Mouse (Mus musculus) embryonic facial prominence, embryonic 13.5 days (tissue): ENCODE data around the gene Il2rb. TPM values are rescaled to one million over a fixed set of nuclear protein-coding genes. Genes with fewer than 3 reads are reported as not detected.

ENCODE experiments used
- ATAC-seq: fragments of 200-750 bp; cut with Nextera tagmentation; 2 replicates; pipeline ENCODE4 v1.8.0; 2017; ENCODE audit warnings: low read depth; ENCODE audit not compliant: insufficient number of reproducible peaks, insufficient read depth, low FRiP score, low TSS enrichment
- H3K27ac ChIP-seq: fragments of 300-500 bp; sonication (generic); 2 replicates; pipeline ENCODE4 v1.5.1; 2015; ENCODE audit warnings: moderate library complexity, mild to moderate bottlenecking, inconsistent platforms
- H3K27me3 ChIP-seq: fragments of 300-500 bp; sonication (generic); 2 replicates; pipeline ENCODE4 v1.6.1; 2015; ENCODE audit warnings: mild to moderate bottlenecking, inconsistent platforms
- H3K36me3 ChIP-seq: fragments of 300-500 bp; sonication (generic); 2 replicates; pipeline ENCODE4 v1.6.1; 2015; ENCODE audit warnings: mild to moderate bottlenecking, inconsistent platforms
- H3K4me1 ChIP-seq: fragments of 300-500 bp; sonication (generic); 2 replicates; pipeline ENCODE4 v1.6.1; 2015; ENCODE audit warnings: inconsistent platforms
- H3K4me2 ChIP-seq: fragments of 300-500 bp; sonication (generic); 2 replicates; pipeline ENCODE4 v1.6.1; 2015; ENCODE audit warnings: moderate library complexity, mild to moderate bottlenecking, inconsistent platforms
- H3K4me3 ChIP-seq: fragments of 300-500 bp; sonication (generic); 2 replicates; pipeline ENCODE4 v1.5.1; 2015; ENCODE audit warnings: mild to moderate bottlenecking, inconsistent platforms
- H3K9ac ChIP-seq: fragments of 300-500 bp; sonication (generic); 2 replicates; pipeline ENCODE4 v1.6.1; 2015; ENCODE audit warnings: mild to moderate bottlenecking, inconsistent platforms
- H3K9me3 ChIP-seq: fragments of 300-500 bp; sonication (generic); 2 replicates; pipeline ENCODE4 v1.6.1; 2016; ENCODE audit warnings: inconsistent platforms
- WGBS: fragments of 180-500 bp; shearing (Covaris S2); methylation state at CpG from one replicate; pipeline ENCODE4 v1.1.7; 2015; ENCODE audit warnings: mixed read lengths; 5-methylcytosine and 5-hydroxymethylcytosine counted together
- polyA plus RNA-seq: library from polyadenylated mRNA; unstranded; fragments of >200 nt; fragmentation: Nextera tagmentation; extraction: Ambion mirVana; gene quantifications from 2 replicates; pipeline ENCODE4 v1.2.1, GENCODE M21; 2015

The Il2rb gene
- polyA plus RNA-seq, result 0.28 and 0.30 TPM in 2 replicates

GRCm38 (mm10) chr15:78494968-78495406, at the start of gene Il2rb:
Il2rb (minus strand) TSS chr15:78495271.
- Histone ChIP-seq H3K27me3 (no peaks in the 10 kb centered on the region), H3K9me3 (no peaks in the 10 kb centered on the region), H3K36me3 (no peaks in the 10 kb centered on the region), H3K4me1 (peaks cover 3% of the 10 kb centered on the region), H3K4me3 (no peak within 1 kb of the TSS), H3K4me2 (no peak within 1 kb of the TSS), H3K27ac (no peak within 1 kb of the TSS), H3K9ac (no peak within 1 kb of the TSS)
- no peak for ATAC-seq
- 89% methylated on average over 11 of the region's 11 CpGs for WGBS

- H3K27ac ChIP-seq, result no peak within 1 kb of the TSS
- WGBS, result 15% methylated on average over 14 of the region's 14 CpGs
- no peak within 1 kb of the TSS for H3K4me3 ChIP-seq
- peaks cover 12% of the 10 kb centered on the region for H3K4me1 ChIP-seq
- H3K27me3 ChIP-seq, result peaks cover 47% of the 10 kb centered on the region
- H3K36me3 ChIP-seq, result no peaks in the 10 kb centered on the region
- H3K9ac ChIP-seq, result 0 out of 2 replicates have a peak within 1 kb of the TSS, but pooled peaks have one; percentile 32
- no peaks in the 10 kb centered on the region for H3K9me3 ChIP-seq
- ATAC-seq, result no peak
- H3K4me2 ChIP-seq, result no peak within 1 kb of the TSS
Observed at GRCm38 (mm10) chr15:78544561-78545001, 49.5 kb upstream of the Il2rb start, which contains the start of gene Sstr3. Sstr3 (minus strand) TSS chr15:78544685.

GRCm38 (mm10) chr15:78544041-78544440, 49.0 kb upstream of the Il2rb start:
- WGBS, result 77% methylated on average over 15 of the region's 15 CpGs
- peaks cover 48% of the 10 kb centered on the region for H3K27me3 ChIP-seq
- no peak overlapping the region for H3K4me2 ChIP-seq
- H3K27ac ChIP-seq, result no peak overlapping the region
- no peak for ATAC-seq
- H3K4me1 ChIP-seq, result peaks cover 12% of the 10 kb centered on the region
- H3K9me3 ChIP-seq, result no peaks in the 10 kb centered on the region
- no peak overlapping the region for H3K4me3 ChIP-seq
- no peaks in the 10 kb centered on the region for H3K36me3 ChIP-seq
- H3K9ac ChIP-seq, result no peak overlapping the region

GRCm38 (mm10) chr15:78542767-78543303, 47.8 kb upstream of the Il2rb start:
- Histone ChIP-seq H3K4me3 (no peak overlapping the region), H3K4me1 (peaks cover 12% of the 10 kb centered on the region), H3K36me3 (no peaks in the 10 kb centered on the region), H3K4me2 (no peak overlapping the region), H3K27ac (no peak overlapping the region), H3K9ac (0 out of 2 replicates have a peak overlapping the region, but pooled peaks have one; percentile 16), H3K9me3 (no peaks in the 10 kb centered on the region), H3K27me3 (peaks cover 51% of the 10 kb centered on the region)
- no peak for ATAC-seq
- 70% methylated on average over 7 of the region's 7 CpGs for WGBS

- Histone ChIP-seq H3K36me3 (no peaks in the 10 kb centered on the region), H3K27me3 (peaks cover 51% of the 10 kb centered on the region), H3K9me3 (no peaks in the 10 kb centered on the region), H3K27ac (no peak overlapping the region), H3K4me1 (peaks cover 12% of the 10 kb centered on the region), H3K4me3 (no peak overlapping the region), H3K4me2 (no peak overlapping the region), H3K9ac (no peak overlapping the region)
- no peak for ATAC-seq
- 72% methylated on average over 3 of the region's 3 CpGs for WGBS
Observed at GRCm38 (mm10) chr15:78542098-78542766, 47.2 kb upstream of the Il2rb start.

- no peak overlapping the region for H3K4me2 ChIP-seq
- H3K9me3 ChIP-seq, result no peaks in the 10 kb centered on the region
- H3K4me1 ChIP-seq, result peaks cover 12% of the 10 kb centered on the region
- no peak for ATAC-seq
- H3K4me3 ChIP-seq, result no peak overlapping the region
- H3K27ac ChIP-seq, result no peak overlapping the region
- peaks cover 51% of the 10 kb centered on the region for H3K27me3 ChIP-seq
- WGBS, result 50% methylated on average over 3 of the region's 3 CpGs
- no peaks in the 10 kb centered on the region for H3K36me3 ChIP-seq
- H3K9ac ChIP-seq, result no peak overlapping the region
Observed at GRCm38 (mm10) chr15:78541606-78542005, 46.5 kb upstream of the Il2rb start.

GRCm38 (mm10) chr15:78541036-78541435, 46.0 kb upstream of the Il2rb start:
- Histone ChIP-seq H3K27ac (no peak overlapping the region), H3K36me3 (no peaks in the 10 kb centered on the region), H3K27me3 (peaks cover 51% of the 10 kb centered on the region), H3K4me2 (no peak overlapping the region), H3K4me3 (no peak overlapping the region), H3K9ac (no peak overlapping the region), H3K4me1 (peaks cover 12% of the 10 kb centered on the region), H3K9me3 (no peaks in the 10 kb centered on the region)
- 84% methylated on average over 3 of the region's 3 CpGs for WGBS
- ATAC-seq, result no peak

GRCm38 (mm10) chr15:78535723-78536421, 40.8 kb upstream of the Il2rb start:
- H3K4me1 ChIP-seq, result peaks cover 10% of the 10 kb centered on the region
- 44% methylated on average over 10 of the region's 10 CpGs for WGBS
- no peak overlapping the region for H3K27ac ChIP-seq
- no peaks in the 10 kb centered on the region for H3K36me3 ChIP-seq
- no peak overlapping the region; the same call in 1 of the 2 replicates for H3K9ac ChIP-seq
- no peaks in the 10 kb centered on the region for H3K9me3 ChIP-seq
- H3K4me2 ChIP-seq, result no peak overlapping the region
- no peak overlapping the region for H3K4me3 ChIP-seq
- no peak for ATAC-seq
- peaks cover 16% of the 10 kb centered on the region for H3K27me3 ChIP-seq

GRCm38 (mm10) chr15:78533346-78533835, 38.3 kb upstream of the Il2rb start:
- Histone ChIP-seq H3K36me3 (no peaks in the 10 kb centered on the region), H3K27me3 (no peaks in the 10 kb centered on the region; the same call in 1 of the 2 replicates), H3K9me3 (no peaks in the 10 kb centered on the region), H3K4me2 (no peak overlapping the region), H3K27ac (no peak overlapping the region), H3K9ac (peak overlapping the region; percentile 40; the same call in 1 of the 2 replicates), H3K4me1 (peaks cover 31% of the 10 kb centered on the region), H3K4me3 (no peak overlapping the region)
- 74% methylated on average over 10 of the region's 10 CpGs for WGBS
- ATAC-seq, result no peak

GRCm38 (mm10) chr15:78532566-78533345, 37.7 kb upstream of the Il2rb start:
- no peak overlapping the region for H3K27ac ChIP-seq
- H3K4me2 ChIP-seq, result no peak overlapping the region
- peak overlapping the region; percentile 40; the same call in 1 of the 2 replicates for H3K9ac ChIP-seq
- no peak overlapping the region for H3K4me3 ChIP-seq
- H3K9me3 ChIP-seq, result no peaks in the 10 kb centered on the region
- 70% methylated on average over 10 of the region's 10 CpGs for WGBS
- H3K36me3 ChIP-seq, result no peaks in the 10 kb centered on the region
- ATAC-seq, result no peak
- no peaks in the 10 kb centered on the region; the same call in 1 of the 2 replicates for H3K27me3 ChIP-seq
- peaks cover 37% of the 10 kb centered on the region for H3K4me1 ChIP-seq
